Mouse (Mus musculus) forebrain, postnatal 0 days (tissue): ENCODE results near the gene Krtap13-1. TPM values are rescaled to one million over a fixed set of nuclear protein-coding genes. Genes with fewer than 3 reads are reported as not detected.
"Not testable (repeated sequence)": the region's sequence is repeated elsewhere in the genome, so short reads cannot be mapped to it uniquely, and the experiment has no call there.

Experiments used
- ATAC-seq: fragments of 200-750 bp; cut with Nextera tagmentation; 2 replicates; pipeline ENCODE4 v1.8.0; 2017; ENCODE audit warnings: mild to moderate bottlenecking, moderate library complexity
- DNase-seq: peaks from one replicate; pipeline ENCODE4 v3.0.0-alpha.2; 2015
- H3K27ac ChIP-seq: fragments of 300-500 bp; sonication (generic); 2 replicates; pipeline ENCODE4 v1.5.1; 2014; ENCODE audit warnings: low read depth, mild to moderate bottlenecking, antibody characterized with exemption, low read length, moderate library complexity, mixed read lengths
- H3K27me3 ChIP-seq: fragments of 300-500 bp; sonication (generic); 2 replicates; pipeline ENCODE4 v1.6.1; 2014; ENCODE audit warnings: mild to moderate bottlenecking, low read length, mixed read lengths; ENCODE audit not compliant: insufficient read depth
- H3K36me3 ChIP-seq: fragments of 300-500 bp; sonication (generic); 2 replicates; pipeline ENCODE4 v1.6.1; 2014; ENCODE audit warnings: mild to moderate bottlenecking, moderate library complexity; ENCODE audit not compliant: insufficient read depth
- H3K4me1 ChIP-seq: fragments of 300-500 bp; sonication (generic); 2 replicates; pipeline ENCODE4 v1.6.1; 2014; ENCODE audit warnings: antibody characterized with exemption; ENCODE audit not compliant: insufficient read depth
- H3K4me2 ChIP-seq: fragments of 300-500 bp; sonication (generic); 2 replicates; pipeline ENCODE4 v1.6.1; 2014; ENCODE audit warnings: low read depth, mild to moderate bottlenecking, moderate library complexity
- H3K4me3 ChIP-seq: fragments of 300-500 bp; sonication (generic); 2 replicates; pipeline ENCODE4 v1.5.1; 2014; ENCODE audit warnings: low read depth, low read length, mixed read lengths
- H3K9ac ChIP-seq: fragments of 300-500 bp; sonication (generic); 2 replicates; pipeline ENCODE4 v1.6.1; 2014; ENCODE audit warnings: mild to moderate bottlenecking
- H3K9me3 ChIP-seq: fragments of 300-500 bp; sonication (generic); 2 replicates; pipeline ENCODE4 v1.6.1; 2016; ENCODE audit warnings: low read length
- CTCF ChIP-seq: sonication (generic); IDR thresholded peaks from 2 replicates; pipeline ENCODE4 v1.5.1; 2016; ENCODE audit warnings: antibody characterized with exemption, control low read depth, low read depth
- WGBS: fragments of 180-500 bp; shearing (Covaris S2); extraction: QIAGEN DNeasy Blood & Tissue Kit; methylation state at CpG from one replicate; pipeline ENCODE4 v1.1.7; 2014; 5-methylcytosine and 5-hydroxymethylcytosine counted together
- polyA plus RNA-seq: library from polyadenylated mRNA; unstranded; fragments of >200 nt; fragmentation: Nextera tagmentation; extraction: Ambion mirVana; gene quantifications from 2 replicates; pipeline ENCODE4 v1.2.1, GENCODE M21; 2015
- total RNA-seq: library from RNA; depleted of rRNA; stranded (reverse); fragments of >200 nt; gene quantifications from 2 replicates; pipeline ENCODE4 v1.2.3, GENCODE M21; 2014

Krtap13-1 gene
- total and polyA plus RNA-seq, 2 experiments from 2014 or later = not detected

GRCm38 (mm10) chr16:88711245-88711644 is 17.4 kb upstream of the Krtap13-1 start:
- Histone ChIP-seq H3K27me3 (no peaks in the 10 kb centered on the region), H3K4me3 (no peak overlapping the region), H3K9me3 (no peaks in the 10 kb centered on the region), H3K27ac (no peak overlapping the region), H3K36me3 (no peaks in the 10 kb centered on the region), H3K4me1 (no peaks in the 10 kb centered on the region), H3K4me2 (no peak overlapping the region), H3K9ac (no peak overlapping the region)
- DNase-seq (no peak), ATAC-seq (no peak)
- TF ChIP-seq CTCF = no peak
- 83% methylated on average over 6 of the region's 6 CpGs for WGBS

- Histone ChIP-seq H3K9me3 (no peaks in the 10 kb centered on the region), H3K4me3 (no peak overlapping the region), H3K4me2 (no peak overlapping the region), H3K4me1 (no peaks in the 10 kb centered on the region), H3K27ac (no peak overlapping the region), H3K36me3 (no peaks in the 10 kb centered on the region), H3K9ac (no peak overlapping the region), H3K27me3 (no peaks in the 10 kb centered on the region)
- no peak for TF ChIP-seq CTCF
- no peak for DNase-seq
- ATAC-seq = no peak
These were observed 12.1 kb upstream of the Krtap13-1 start for GRCm38 (mm10) chr16:88716549-88716948.

GRCm38 (mm10) chr16:88720031-88720430 is 8.6 kb upstream of the Krtap13-1 start:
- WGBS = 16% methylated on average over 1 of the region's 1 CpGs
- H3K9ac ChIP-seq = no peak overlapping the region
- no peak overlapping the region for H3K4me3 ChIP-seq
- H3K4me1 ChIP-seq = no peaks in the 10 kb centered on the region
- DNase-seq (no peak), ATAC-seq (no peak)
- H3K36me3 ChIP-seq = no peaks in the 10 kb centered on the region
- no peaks in the 10 kb centered on the region for H3K27me3 ChIP-seq
- H3K9me3 ChIP-seq = no peaks in the 10 kb centered on the region
- H3K27ac ChIP-seq = no peak overlapping the region
- no peak for TF ChIP-seq CTCF
- H3K4me2 ChIP-seq = no peak overlapping the region

GRCm38 (mm10) chr16:88735391-88735790 is 6.7 kb downstream of the Krtap13-1 start:
- TF ChIP-seq CTCF = no peak
- Histone ChIP-seq H3K9ac (no peak overlapping the region), H3K27ac (no peak overlapping the region), H3K36me3 (no peaks in the 10 kb centered on the region), H3K9me3 (no peaks in the 10 kb centered on the region), H3K4me3 (no peak overlapping the region), H3K27me3 (no peaks in the 10 kb centered on the region), H3K4me2 (no peak overlapping the region), H3K4me1 (no peaks in the 10 kb centered on the region)
- no peak for ATAC-seq
- DNase-seq = no peak
- WGBS = 46% methylated on average over 2 of the region's 2 CpGs

- no peaks in the 10 kb centered on the region for H3K9me3 ChIP-seq
- H3K27ac ChIP-seq = no peak overlapping the region
- H3K9ac ChIP-seq = no peak overlapping the region
- H3K4me3 ChIP-seq = no peak overlapping the region
- TF ChIP-seq CTCF = no peak
- H3K4me2 ChIP-seq = no peak overlapping the region
- ATAC-seq (no peak), DNase-seq (no peak)
- no peaks in the 10 kb centered on the region for H3K4me1 ChIP-seq
- no peaks in the 10 kb centered on the region for H3K36me3 ChIP-seq
- no peaks in the 10 kb centered on the region for H3K27me3 ChIP-seq
- 66% methylated on average over 4 of the region's 4 CpGs for WGBS
These were observed 16.2 kb downstream of the Krtap13-1 start for GRCm38 (mm10) chr16:88744750-88745340.

- ATAC-seq (no peak), DNase-seq (peak; percentile 26)
- 40% methylated on average over 4 of the region's 4 CpGs for WGBS
- H3K4me1 ChIP-seq = no peaks in the 10 kb centered on the region
- TF ChIP-seq CTCF = no peak
- no peak overlapping the region for H3K4me2 ChIP-seq
- no peak overlapping the region for H3K9ac ChIP-seq
- H3K36me3 ChIP-seq = no peaks in the 10 kb centered on the region
- H3K27ac ChIP-seq = no peak overlapping the region
- H3K9me3 ChIP-seq = no peaks in the 10 kb centered on the region
- no peaks in the 10 kb centered on the region for H3K27me3 ChIP-seq
- H3K4me3 ChIP-seq = no peak overlapping the region
These were observed 19.3 kb downstream of the Krtap13-1 start for GRCm38 (mm10) chr16:88747943-88748342.

GRCm38 (mm10) chr16:88751535-88751934 is 22.9 kb downstream of the Krtap13-1 start, which contains the start of gene Krtap13:
Gene Krtap13, minus strand, starts transcription at chr16:88751635.
- not testable (repeated sequence) for DNase-seq, H3K4me2 ChIP-seq, H3K4me3 ChIP-seq, H3K9ac ChIP-seq, H3K36me3 ChIP-seq, ATAC-seq, H3K4me1 ChIP-seq, H3K9me3 ChIP-seq, H3K27ac ChIP-seq, H3K27me3 ChIP-seq
- WGBS = 89% methylated on average over 3 of the region's 3 CpGs

GRCm38 (mm10) chr16:88758547-88758946 is 29.9 kb downstream of the Krtap13-1 start, which contains the start of gene 2310034C09Rik:
Gene 2310034C09Rik, plus strand, starts transcription at chr16:88758847.
- H3K4me3 ChIP-seq, H3K36me3 ChIP-seq, DNase-seq, H3K9ac ChIP-seq, ATAC-seq, H3K9me3 ChIP-seq, H3K4me1 ChIP-seq, H3K27me3 ChIP-seq, H3K27ac ChIP-seq, H3K4me2 ChIP-seq: not testable (repeated sequence)
- WGBS = 93% methylated on average over 3 of the region's 3 CpGs
